Mouse (Mus musculus): Measurements from ENCODE around the gene Klhl25.
"Not testable (repeated sequence)": the region's sequence is repeated elsewhere in the genome, so short reads cannot be mapped to it uniquely, and the experiment has no call there.

Klhl25 gene

DNA sequence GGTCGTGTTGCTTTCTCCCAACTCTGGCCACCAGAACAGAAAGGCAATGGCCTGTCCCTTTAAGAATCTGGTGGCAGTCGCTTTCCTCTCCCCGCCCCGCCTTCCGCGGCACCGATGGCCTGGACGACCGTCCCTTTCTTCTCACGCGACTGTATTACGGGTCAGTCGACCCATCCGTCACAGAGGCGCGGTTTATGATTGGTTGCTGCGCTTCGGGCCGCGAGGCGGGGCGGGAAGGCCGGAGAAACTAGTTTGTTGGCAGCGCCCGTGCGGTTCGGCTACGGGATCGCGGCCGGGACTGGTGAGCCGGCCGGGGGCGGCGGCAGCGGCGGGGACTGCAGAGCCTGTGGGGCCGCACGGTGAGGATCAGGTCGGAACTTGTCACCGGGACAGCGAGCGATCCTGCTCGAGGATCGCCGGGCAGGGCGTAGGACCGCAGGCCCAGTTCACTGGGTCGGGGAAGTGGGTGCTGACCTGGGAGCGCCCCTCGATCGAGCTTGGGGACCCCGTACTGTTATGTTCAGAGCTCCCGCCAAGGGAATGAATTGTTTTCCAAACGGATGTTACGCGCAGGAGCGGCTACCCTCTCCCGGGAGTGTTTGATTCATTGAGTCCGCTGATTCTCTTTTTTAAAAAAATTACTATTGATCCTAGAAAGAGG is at the start of gene Klhl25:
Klhl25 (plus strand) TSS at position 196 of the 661 bp plus-strand sequence.
- DNase-seq, result peak; percentile 97

DNA sequence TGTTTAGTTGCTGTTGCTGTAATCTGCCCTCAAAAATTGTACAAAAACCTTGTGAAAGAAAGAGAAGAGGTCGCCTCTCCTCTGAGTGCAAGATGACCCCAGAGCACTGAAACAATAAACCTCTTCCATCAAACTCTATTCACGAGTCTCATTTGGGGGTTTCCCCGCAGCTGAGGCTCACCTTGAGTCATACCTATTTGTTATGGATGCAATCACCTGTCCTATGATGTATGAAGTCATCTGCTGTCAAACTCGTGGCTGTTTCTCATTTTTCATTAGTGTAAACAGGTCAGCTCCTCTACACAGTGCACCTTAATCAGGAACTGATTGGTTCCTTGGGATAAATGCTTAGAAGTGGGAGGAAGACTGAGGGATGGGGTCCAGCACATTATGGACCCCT is 47.6 kb upstream of the Klhl25 start:
- no peak for DNase-seq

DNA sequence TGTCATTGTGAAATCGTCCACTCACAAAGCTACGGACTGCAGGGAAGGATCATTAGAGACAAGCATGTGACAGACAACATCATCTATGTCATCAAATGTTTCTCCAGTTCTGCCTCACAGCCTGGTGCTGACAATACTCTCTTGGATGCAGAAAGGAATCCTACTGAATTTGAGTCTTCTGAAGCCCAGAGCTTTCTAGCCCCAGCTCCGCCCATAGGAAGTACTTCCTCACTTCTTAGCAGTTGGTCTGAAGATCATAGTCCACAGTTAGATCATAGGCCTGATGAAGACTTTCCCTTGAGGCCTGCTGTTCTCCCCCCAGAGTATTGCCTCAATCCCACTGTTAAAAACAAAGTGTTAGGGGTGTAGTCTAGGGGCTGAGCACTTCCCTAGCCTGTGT is 47.1 kb upstream of the Klhl25 start:
- DNase-seq, result no peak

DNA sequence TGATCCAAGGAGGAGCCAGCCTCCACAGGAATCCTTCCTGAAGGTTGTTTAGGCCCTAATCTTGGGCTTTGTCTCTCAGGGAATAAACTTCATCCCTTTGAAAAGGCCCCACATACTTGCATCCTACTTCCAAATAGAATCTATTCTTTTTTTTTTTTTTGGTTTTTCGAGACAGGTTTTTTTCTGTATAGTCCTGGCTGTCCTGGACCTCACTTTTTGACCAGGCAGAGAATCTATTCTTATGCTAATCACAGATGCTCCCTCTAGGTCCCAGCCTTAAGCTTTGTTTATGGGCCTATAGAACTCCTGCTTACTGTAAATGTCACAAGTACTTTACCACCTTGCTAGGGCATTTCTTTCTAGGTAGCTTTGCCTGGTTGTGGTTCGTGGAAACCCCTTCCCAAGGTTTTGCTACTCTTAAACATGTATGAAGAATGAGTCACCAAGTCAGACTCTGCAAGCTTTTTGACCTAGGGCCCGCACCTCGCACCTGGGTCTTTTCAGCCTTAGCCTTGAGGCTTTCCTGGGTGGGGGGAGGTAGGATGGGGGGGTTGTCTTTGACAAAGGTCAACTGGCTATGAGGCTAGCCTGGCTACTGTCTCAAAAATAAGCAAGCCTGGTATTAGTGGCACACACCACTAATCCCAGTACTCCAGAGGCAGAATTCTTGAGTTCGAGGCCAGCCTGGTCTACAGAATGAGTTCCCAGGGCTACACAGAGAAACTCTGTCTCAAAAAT is 46.3 kb upstream of the Klhl25 start:
- DNase-seq, result no peak

DNA sequence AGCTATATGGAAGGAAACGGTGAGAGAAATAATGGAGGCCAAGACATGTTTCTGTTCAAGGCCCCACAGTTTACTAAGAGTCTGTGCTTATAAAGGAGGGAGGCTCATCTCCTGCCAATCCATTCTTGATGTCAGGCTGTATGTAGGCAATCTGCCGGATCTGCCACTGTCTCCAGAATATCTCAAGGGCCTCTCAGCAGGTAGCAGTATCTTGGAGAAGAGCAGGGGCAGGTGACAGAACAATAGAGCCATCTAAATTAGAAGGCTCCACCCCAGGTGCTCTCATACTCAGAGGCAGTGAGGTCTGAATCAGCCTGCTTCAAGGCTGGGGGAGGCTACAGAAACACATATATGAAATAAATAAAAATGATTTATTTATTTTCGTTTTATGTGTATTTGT is 45.2 kb upstream of the Klhl25 start:
- no peak for DNase-seq

DNA sequence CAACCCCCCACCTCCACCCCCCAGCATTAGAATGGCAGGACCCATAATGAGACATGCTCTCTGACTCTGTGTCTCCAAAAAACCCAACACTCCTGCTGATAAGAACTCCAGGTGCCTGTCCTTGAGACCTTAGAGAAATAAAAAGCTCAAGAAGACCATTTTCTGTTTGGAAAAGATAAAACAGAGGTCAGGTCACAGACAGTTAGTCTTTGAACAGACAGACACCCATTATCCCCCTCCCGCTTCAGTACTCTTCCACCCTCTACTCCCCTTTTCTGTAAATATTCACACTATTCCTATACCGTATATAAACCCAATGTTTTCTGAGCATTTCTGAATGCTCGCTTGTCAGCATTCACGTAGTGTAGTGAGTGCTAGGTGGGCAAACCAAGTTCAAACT is 41.9 kb upstream of the Klhl25 start:
- no peak for DNase-seq

DNA sequence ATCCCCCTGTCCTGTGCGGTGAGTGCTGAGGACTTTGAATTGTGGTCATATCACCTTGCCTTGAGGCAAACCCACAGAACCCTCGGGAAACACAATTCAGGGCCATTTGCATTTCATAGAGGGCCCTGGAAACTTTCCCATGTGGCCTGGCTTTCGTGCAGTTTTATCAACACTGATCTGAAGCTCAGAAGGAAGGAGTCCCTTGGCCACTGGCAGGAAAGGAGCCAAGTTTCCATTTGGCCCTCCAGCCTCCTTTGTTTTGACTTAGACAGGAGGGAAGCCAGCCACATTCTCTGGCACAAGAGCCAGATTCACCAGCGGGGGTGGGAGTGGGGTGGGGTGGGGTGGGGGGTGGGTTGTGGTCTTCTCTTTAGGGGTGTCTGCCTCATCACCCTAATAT is 41.4 kb upstream of the Klhl25 start:
- no peak for DNase-seq

DNA sequence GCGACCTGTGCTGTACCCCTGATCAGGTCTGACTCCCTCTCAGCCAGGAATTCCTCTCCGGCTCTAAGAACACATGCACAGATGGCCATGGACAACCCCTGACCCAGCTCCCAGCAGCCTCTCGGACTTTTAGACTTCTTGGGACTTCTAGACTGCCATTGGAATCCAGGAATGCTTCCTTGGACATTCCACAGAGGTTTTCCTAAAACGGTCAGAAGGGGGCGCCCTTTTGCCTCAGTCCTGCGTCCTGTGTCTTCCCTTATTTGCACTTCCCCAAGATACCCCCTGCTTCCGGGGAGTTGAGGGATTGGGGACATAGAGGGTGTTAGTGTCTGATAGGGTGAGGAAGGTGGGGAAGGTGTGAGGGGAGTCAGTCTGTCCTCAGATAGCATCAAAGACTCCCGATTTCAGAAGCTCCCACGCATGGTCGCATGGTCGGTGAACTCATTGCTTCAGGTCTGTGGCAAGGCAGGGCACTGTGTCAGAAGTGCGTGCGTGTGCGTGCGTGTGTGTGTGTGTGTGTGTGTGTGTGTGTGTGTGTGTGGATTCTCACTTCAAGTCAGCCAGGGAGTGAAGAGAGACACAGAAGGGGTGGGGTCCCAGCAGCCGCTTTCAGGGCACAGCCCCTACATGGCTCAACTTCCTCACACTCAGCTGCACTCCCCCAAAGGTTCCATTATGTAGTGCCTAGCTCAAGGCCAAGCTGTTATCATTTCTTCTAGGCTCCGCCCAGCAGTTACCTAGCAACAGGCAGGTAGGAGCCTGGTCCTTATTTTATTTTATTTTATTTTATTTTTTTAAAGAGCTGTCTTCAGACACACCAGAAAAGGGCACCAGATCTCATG is 40.4 kb upstream of the Klhl25 start:
- peak in 1 of 2 experiments; percentile 3 for DNase-seq

DNA sequence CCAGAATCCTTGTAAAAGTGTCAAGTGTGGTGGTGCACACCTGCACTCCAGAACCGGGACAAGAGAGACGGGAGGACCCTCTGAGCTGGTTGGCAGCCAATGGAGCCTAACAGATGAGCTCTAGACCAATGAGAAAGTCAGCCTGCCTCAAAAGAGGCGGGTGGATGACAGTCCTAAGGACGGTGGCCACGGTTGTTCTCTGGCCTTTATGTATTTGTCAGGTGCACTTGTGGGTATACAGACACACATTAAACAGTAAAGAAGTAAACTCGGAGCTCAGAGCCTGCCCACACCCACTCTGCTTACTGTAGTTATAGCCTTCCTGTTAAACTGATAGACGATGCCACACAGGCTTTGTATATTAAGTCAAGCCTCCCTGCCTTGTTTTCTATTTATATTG is 27.4 kb upstream of the Klhl25 start:
- DNase-seq, result no peak

DNA sequence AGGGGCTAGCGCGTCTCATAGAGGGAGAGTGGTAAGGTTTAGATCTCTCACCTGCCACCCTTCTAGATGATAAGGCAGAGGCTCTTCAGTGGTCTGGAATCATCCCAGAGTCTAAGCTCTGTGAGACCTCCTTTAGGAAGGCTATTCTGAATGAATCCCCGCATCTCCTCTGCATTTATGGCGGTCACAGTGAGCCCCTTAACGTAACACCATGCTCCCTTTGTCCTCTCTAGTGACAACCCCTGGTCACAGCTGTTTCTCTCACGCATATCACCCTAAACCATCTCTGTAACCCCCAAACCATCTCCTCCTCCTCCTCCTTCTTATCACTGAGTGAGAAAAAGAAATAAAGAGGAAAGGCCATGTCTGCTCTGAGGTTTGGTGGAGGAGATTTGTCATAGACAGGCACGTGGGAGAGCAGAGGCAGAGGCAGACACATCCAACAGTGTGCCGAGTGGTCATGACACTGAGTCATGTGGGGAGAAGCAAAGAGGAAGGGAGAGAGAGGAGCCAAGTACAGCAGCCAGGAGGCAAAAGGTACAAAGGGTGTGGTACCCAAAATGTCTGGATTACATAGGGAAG is 25.9 kb upstream of the Klhl25 start:
- no peak for DNase-seq

DNA sequence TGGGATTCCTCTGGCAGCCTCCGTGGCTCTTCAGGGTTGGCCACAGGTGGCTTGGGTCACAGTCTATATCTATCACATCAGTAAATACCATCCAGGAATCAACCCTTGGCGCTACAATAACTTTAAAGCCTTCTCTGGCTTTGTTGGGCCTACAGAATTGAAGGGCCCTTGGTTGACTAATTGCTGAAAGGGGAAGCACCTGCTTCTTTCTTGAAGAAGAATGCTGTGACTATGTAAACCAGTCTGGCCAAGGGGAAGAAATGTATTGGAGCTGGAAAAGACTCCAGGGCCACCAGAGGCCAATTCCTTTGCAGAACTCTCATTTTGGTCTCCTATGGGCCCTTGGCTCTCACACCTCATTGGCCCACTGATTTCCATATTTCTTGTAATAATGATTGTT is 25.0 kb upstream of the Klhl25 start:
- no peak for DNase-seq

DNA sequence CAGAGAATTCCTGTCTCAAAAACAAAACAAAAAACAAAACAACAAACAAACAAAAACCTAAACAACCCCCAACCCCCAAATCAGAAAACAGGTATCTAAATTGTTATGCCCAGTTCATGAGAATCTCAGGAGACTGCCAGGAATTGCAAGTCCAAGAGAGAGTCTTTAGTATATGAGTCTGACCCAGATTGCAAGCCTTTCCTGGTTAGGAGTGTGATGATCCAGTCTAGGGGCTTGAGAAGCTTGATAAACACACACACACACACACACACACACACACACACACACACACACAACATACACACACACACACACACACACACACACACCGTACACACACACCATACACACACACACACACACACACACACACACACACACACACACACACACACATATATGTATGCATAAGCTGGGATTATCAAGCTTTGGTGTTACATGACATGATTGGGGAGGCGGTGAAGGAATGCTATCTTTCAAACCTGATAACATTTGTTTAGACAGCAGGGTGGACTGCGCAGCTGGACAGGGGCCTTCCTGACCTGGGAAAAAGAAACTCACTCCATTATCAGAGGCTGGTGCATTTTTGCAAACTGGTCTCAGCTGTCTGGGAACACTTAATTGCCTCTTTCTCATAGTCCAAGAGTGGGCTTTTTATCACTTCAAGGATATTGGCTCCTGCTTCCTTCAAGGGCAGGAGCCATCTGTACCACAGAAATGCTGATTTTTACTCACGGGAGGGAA is 21.6 kb upstream of the Klhl25 start:
- no peak for DNase-seq

DNA sequence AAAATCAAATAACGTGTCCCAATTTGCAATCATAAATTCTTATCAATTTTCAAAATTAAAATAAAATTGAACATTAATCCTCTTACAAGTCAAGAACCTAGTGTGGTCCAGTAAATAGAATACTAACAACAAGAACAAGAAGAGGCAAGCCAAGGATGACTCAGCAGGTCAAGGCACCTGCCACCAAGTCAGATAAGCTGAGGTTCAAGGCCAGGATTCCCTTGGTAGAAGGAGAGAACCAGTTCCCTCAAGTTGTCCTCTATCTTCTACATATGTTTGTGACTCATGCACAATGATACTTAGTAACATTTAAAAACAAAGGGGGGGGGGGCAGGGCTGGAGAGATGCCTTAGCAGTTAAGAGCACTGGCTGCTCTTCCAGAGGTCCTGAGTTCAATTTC is 20.8 kb upstream of the Klhl25 start:
- DNase-seq, result no peak

DNA sequence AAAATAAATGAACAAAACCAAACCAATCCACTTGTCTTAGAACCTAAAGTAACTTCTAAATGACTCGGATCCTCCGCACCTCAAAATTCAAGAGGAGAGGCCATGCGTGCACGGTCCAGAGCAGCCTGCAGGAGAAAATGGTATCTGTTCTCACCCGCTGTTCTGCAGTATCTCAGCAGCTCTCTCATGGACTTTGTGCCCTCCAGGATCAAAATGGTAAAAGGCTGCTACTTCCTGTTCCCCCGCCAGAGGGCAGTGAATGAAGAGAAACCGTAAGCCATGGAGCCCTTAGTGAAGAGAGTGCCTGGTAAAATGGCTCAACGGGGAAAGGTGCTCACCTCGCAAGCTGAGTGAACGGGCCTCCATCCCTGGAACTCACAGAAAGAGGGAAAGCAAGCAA is 20.3 kb upstream of the Klhl25 start:
- DNase-seq, result peak; percentile 70 to 78

DNA sequence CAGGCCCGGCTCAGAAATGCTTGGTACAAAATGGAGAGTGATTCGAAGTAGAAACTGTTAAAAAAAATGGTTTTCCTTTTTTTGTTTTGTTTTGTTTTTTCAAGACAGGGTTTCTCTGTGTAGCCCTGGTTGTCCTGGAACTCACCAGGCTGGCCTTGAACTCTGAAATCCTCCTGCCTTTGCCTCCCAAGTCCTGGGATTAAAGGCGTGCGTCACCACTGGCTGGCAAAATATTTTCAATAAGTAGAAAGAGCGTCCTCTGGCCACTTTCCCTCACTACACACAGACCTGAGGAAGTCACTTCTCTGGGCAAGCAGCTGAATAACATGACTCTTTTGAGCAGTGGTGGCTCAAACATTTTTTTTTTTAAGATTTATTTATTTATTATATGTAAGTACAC is 19.6 kb upstream of the Klhl25 start:
- DNase-seq, result no peak

DNA sequence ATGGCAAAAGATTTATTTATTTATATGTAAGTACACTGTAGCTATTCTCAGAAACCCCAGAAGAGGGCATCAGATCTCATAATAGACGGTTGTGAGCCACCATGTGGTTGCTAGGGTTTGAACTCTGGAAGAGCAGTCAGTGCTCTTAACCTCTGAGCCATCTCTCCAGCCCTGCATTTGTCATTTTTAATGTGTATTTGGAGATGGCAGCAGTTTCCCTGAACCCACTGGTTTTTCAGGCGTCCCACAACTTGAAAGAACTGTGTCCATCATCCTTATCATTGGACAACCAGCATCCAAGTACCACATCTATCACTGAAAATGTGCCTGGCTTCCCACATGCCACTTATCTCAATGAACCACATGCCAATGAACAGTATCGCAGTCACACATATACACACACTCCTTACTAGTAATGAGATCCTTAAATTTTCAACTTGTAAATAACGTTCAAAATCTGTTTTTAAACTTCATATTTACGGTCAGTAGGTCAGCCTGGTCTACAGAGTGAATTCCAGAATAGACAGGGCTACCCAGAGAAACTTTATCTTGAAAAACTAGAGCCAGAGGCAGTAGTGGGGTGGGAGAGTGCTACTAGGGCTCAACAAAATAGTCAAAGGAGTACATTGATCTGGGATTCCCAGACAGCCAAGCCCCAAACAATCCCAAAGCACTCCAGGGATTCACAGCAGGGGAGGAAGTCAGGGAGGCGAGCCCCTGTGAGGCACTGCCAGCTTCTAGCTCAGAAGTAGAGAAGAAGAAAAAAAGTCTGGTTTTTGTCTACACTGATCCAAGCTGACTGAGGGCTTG is 17.7 kb upstream of the Klhl25 start:
- no peak for DNase-seq

DNA sequence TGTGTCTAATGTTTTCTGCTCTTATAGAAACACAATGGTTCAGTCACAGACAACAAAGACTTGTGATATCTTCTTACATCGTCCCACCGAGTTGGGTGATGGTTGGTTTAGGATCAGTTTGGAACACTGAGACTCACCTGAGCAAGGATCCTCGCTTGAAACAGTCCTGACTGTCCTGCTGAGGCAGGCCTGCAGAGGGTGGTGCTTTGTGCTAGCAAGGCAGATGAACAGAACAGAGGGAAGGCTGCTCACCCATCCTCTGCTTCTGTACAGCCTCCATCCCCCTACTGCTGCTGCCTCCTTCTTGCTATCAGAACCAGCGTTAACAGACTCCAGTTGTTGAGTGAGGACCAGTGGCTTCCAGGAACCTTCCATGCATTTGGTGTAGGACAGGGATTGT is 14.2 kb upstream of the Klhl25 start:
- DNase-seq, result not testable (repeated sequence)

DNA sequence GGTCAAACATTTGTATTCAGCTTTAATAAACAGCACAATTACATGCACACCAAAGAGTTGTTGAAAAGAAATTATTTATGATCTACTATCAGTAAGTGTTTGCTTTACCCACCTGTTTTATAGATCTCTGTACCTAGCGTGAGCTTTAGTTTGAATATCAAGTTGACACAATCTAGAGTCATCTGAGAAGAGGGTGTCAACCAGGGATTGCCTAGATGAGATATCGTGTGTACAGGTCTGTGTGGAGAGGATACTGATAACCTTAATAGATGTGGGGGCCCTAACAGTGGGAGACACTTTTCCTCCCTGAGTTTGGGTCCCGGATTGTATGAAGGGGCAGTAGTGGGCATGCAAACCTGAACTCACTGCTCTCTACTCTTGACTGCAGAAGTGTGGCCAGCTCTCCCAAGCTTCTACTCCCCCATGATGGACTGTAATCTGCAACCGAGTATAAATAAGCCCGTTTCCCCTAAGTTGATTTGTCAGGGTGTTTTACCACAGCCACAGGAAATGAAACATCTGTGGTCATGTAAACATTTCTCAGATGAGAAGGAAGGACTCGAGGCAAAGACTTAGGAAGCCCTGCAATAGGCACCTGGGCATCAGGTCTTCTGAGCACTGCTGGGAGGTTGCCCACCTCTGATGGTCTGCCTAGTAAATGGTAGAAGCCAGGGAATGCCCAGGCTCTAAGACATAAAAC is 13.0 kb upstream of the Klhl25 start:
- DNase-seq, result not testable (repeated sequence)

DNA sequence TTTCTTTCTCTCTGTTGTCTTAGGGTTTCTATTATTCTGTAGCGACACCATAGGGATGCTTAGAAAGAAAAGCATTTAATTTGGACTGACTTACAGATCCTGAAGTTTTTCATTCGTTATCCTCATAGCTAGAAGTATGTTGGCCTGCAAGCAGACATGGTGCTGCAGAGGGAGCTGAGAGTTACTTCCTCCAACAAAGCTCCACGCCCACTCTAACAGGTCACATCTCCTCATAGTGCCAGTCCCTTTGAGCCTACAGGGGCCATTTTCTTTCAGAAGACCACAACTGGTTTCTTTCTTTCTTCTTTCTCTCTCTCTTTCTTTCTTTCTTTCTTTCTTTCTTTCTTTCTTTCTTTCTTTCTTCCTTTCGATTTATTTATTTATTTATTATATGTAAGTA is 8.0 kb upstream of the Klhl25 start:
- DNase-seq, result no peak

DNA sequence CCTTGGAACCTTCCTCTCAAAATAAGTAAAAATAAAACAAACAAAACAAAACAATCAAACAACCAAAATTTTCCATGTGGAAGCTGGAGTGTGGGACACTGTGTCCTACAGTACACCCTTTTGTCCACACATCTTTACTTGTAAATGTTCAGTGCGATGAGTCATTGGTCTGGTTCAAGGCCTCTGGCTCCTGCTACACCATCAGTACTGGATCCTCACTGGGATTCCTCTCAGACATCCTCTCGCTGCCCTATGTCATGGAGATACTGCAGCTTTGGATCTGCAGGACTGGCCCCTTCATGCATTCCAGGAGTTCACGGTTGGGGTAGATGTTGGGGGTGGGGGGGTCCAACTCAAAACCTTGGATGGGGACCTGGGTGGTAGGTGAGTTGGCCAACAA is 5.8 kb upstream of the Klhl25 start:
- no peak for DNase-seq

DNA sequence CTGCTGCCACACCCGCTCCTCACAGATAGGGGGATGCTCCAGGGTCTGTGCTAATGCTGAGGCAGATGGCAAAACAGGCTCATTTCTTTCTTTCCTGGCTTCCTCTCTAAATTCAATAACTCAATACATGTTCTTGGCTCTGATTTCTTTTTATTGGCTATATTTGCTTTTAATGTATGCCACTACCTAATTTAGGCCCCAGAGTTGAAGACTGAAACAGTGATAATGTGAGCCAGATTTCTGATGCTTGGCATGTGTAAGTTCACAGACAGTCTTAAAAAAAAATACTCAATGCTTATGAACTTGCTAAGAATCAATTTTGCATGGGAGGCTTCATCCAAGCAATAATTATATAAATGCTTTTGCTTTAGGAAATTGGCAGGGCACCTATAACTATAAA is 2.2 kb upstream of the Klhl25 start:
- DNase-seq, result no peak
